Mouse (Mus musculus) megakaryocyte, embryonic 14.5 days (primary cell): ENCODE measurements around the gene Ptpra. TPM values are rescaled to one million over a fixed set of nuclear protein-coding genes. Genes with fewer than 3 reads are reported as not detected.
"Not testable (repeated sequence)": the region's sequence is repeated elsewhere in the genome, so short reads cannot be mapped to it uniquely, and the experiment has no call there.

Experiments used
- H3K27me3 ChIP-seq: replicated peaks from 2 replicates; pipeline ENCODE3; 2012; ENCODE audit warnings: inconsistent platforms
- H3K36me3 ChIP-seq: replicated peaks from 2 replicates; pipeline ENCODE3; 2012; ENCODE audit warnings: low read length, inconsistent platforms, mixed read lengths
- H3K4me1 ChIP-seq: 2 replicates; pipeline ENCODE4 v1.6.1; 2012; ENCODE audit warnings: inconsistent platforms
- H3K4me3 ChIP-seq: replicated peaks from 2 replicates; pipeline ENCODE3; 2012; ENCODE audit warnings: moderate library complexity, mild to moderate bottlenecking, inconsistent platforms
- H3K9me3 ChIP-seq: 2 replicates; pipeline ENCODE4 v1.6.1; 2012; ENCODE audit warnings: inconsistent platforms
- FLI1 ChIP-seq: IDR thresholded peaks from 2 replicates; pipeline ENCODE4 v1.6.1; 2012; ENCODE audit warnings: low read length, inconsistent platforms, mixed read lengths
- GATA1 ChIP-seq: IDR thresholded peaks from 3 replicates; pipeline ENCODE4 v1.6.1; 2012; ENCODE audit warnings: mixed read lengths, low read length, inconsistent platforms, borderline replicate concordance
- polyA plus RNA-seq: library from polyadenylated mRNA; stranded (reverse); fragments of >175 nt; gene quantifications from 2 replicates; pipeline ENCODE4 v1.2.3, GENCODE M21; 2012; ENCODE audit warnings: low replicate concordance; ENCODE audit not compliant: insufficient read depth

Gene Ptpra
- polyA plus RNA-seq, 1 experiment = 14.1 TPM

GRCm38 (mm10) chr2:130521927-130522326 lies 71.8 kb downstream of the Ptpra start:
- H3K27me3 ChIP-seq = no peaks in the 10 kb centered on the region
- H3K36me3 ChIP-seq = peaks cover 92% of the 10 kb centered on the region
- peaks cover 60% of the 10 kb centered on the region for H3K4me1 ChIP-seq
- no peaks in the 10 kb centered on the region for H3K9me3 ChIP-seq
- no peak for TF ChIP-seq FLI1
- no peak for TF ChIP-seq GATA1
- H3K4me3 ChIP-seq = no peak overlapping the region

DNA sequence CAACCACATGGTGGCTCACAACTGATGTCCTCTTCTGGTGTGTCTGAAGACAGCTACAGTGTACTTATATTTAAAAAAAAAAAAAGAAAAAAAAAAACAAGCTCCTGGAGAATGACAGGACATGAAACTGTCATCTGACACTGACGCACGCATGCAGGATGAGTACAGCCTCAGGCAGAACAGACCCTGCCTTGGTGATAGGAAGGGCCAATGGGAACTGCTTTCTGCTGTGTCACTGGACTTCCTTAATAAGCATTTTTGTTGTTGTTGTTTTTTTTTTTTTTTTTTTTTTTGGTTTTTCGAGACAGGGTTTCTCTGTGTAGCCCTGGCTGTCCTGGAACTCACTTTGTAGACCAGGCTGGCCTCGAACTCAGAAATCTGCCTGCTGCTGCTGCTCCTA lies 75.4 kb downstream of the Ptpra start:
- peaks cover 51% of the 10 kb centered on the region for H3K4me1 ChIP-seq
- peaks cover 87% of the 10 kb centered on the region for H3K36me3 ChIP-seq
- H3K4me3 ChIP-seq, H3K27me3 ChIP-seq, H3K9me3 ChIP-seq: not testable (repeated sequence)

DNA sequence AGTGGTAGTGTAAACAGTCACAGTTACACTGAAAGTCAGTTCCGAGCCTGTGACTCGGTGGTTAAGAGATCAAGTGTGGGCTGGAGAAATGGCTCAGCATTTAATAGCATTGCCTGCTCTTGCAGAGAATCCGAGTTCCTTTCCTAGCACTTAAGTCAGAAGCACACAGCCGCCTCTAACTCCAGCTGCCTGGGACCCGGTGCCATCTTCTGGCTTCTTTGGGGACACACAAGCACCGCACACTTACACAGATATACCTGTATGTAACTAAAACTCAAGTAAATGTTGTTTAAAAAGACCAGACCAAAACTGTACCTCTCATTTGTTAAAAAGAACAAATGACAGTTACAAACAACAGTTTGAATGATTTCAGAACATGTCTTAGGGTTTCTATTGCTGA lies 78.4 kb downstream of the Ptpra start:
- peaks cover 84% of the 10 kb centered on the region for H3K36me3 ChIP-seq
- no peaks in the 10 kb centered on the region for H3K9me3 ChIP-seq
- no peaks in the 10 kb centered on the region for H3K27me3 ChIP-seq
- peaks cover 52% of the 10 kb centered on the region for H3K4me1 ChIP-seq
- TF ChIP-seq GATA1 = no peak
- no peak overlapping the region for H3K4me3 ChIP-seq

DNA sequence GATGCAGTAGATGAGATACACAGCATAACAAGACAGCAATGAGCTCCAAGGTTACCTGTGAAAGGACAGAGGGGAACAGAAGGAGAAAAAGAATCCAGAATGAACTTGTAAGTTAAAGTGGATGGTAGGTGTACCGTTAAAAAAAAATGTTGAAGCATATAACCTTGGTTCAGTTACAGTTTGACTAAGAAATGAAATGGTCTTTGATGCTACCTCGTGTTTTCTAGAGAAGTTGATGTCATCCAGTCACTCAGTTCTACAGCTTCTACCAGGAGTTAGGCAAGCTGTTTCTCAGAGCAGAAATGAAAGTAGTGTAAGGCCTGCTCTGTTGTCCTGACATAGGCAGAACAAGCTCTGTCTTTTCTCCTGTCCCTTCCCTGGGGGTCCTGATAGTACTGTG lies 79.2 kb downstream of the Ptpra start:
- Histone ChIP-seq H3K4me3 (no peak overlapping the region), H3K36me3 (peaks cover 84% of the 10 kb centered on the region), H3K27me3 (no peaks in the 10 kb centered on the region), H3K4me1 (peaks cover 52% of the 10 kb centered on the region), H3K9me3 (no peaks in the 10 kb centered on the region)
- TF ChIP-seq FLI1 (no peak), GATA1 (no peak)

DNA sequence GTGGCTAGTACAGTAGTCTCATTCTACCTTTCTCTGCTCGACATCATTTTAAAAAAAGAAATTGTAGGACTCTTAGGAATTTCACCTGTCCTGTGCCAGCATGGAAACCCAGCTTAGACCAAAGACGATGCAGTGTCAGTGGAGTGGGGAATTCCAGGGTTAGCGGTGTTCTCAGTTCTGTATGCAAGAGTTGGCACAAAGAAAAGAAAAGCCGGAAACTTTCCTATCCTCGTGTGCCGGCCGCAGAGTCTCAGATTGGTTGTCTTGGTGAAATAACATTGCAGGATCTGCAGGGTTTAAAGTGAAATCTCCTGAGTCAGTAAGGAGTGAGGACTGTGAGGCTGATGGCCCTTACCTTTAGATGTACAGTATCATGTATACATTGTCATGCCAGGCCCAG lies 79.8 kb downstream of the Ptpra start:
- H3K36me3 ChIP-seq = peaks cover 84% of the 10 kb centered on the region
- H3K4me3 ChIP-seq = no peak overlapping the region
- no peaks in the 10 kb centered on the region for H3K9me3 ChIP-seq
- TF ChIP-seq FLI1 (no peak), GATA1 (no peak)
- peaks cover 45% of the 10 kb centered on the region for H3K4me1 ChIP-seq
- no peaks in the 10 kb centered on the region for H3K27me3 ChIP-seq

DNA sequence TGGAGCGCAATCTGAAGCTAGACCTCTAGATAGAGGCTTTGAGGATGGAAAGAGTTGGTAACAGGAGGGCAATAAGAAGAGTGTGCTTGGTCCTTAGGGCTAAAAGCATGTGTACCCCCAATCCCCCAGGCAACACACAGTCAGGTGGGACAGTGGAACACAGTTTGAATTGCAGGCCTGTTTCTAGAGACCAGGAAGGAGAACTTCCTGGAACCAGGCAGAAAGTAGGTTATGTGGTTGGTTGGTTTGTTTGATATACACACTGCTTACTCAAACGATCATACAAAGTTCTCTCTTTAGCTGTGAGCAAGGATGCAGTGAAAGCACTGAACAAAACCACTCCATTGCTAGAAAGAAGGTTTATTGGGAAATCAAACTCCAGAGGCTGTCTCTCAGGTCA lies 82.1 kb downstream of the Ptpra start:
- Histone ChIP-seq H3K4me1 (peaks cover 26% of the 10 kb centered on the region), H3K4me3 (no peak overlapping the region), H3K36me3 (peaks cover 90% of the 10 kb centered on the region), H3K9me3 (no peaks in the 10 kb centered on the region), H3K27me3 (no peaks in the 10 kb centered on the region)
- TF ChIP-seq FLI1 = no peak
- no peak for TF ChIP-seq GATA1

DNA sequence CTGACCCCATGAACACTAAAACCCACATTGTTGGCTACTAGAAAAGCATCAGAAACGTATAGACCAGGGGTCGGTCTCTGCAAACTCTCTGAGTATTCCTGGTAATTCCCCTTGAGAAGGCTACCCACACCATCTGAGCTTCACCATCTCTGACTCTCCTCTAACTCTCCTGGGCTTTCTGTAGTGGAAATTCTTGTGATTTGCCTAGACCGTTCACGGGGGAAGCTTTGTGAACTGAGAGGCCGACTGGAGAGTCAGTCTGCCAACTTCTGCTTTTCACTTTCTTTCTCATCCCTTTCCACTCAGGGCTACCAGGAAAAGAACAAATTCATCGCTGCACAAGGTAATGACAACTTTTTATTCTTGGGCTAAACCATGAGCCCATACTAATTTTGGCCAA lies 84.9 kb downstream of the Ptpra start:
- H3K4me3 ChIP-seq = no peak overlapping the region
- peaks cover 95% of the 10 kb centered on the region for H3K36me3 ChIP-seq
- peaks cover 26% of the 10 kb centered on the region for H3K4me1 ChIP-seq

GRCm38 (mm10) chr2:130536890-130537289 lies 86.8 kb downstream of the Ptpra start:
- no peak overlapping the region for H3K4me3 ChIP-seq
- no peak for TF ChIP-seq GATA1
- no peak for TF ChIP-seq FLI1

More for the DNA sequence above, 84.9 kb downstream of the Ptpra start:
- Histone ChIP-seq H3K9me3 (peaks cover 11% of the 10 kb centered on the region), H3K27me3 (no peaks in the 10 kb centered on the region)
- TF ChIP-seq GATA1 = no peak
- no peak for TF ChIP-seq FLI1

DNA sequence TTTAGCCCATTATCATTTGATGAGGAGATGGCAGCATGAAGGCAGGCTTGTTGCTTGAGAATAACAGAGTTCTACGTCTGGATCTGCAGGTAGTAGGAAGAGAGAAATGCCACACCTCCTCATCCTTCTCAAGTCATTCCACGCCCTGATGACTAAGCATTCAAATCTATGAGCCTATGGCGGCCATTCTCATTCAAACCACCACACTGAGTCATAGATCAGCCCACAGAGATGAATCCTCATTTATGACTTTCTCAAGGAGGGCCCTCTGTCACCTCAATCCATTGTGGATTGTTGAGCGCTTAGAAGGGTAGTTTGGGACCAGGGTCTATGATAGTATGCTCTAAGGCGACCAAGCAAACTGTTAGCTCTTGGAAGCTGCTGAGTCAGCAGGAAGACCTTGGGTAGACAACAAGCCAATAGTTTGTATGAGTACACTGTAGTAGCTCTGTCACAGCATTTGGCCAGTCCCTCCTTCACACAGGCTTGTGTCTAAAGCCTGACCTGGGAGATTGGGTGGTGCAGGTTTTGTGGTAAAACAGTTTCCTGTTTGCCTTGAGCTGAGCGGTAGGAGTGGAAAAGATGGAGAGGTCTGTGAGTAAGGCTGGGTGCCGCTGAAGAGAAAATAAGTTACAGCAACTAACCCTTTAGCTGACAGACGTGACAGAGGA lies 88.9 kb downstream of the Ptpra start:
- H3K36me3 ChIP-seq = peaks cover 99% of the 10 kb centered on the region
- H3K4me3 ChIP-seq = no peak overlapping the region
- H3K9me3 ChIP-seq = peaks cover 11% of the 10 kb centered on the region
- H3K27me3 ChIP-seq = no peaks in the 10 kb centered on the region
- peaks cover 28% of the 10 kb centered on the region for H3K4me1 ChIP-seq
- TF ChIP-seq GATA1 (no peak), FLI1 (no peak)

More at GRCm38 (mm10) chr2:130536890-130537289, 86.8 kb downstream of the Ptpra start:
- Histone ChIP-seq H3K9me3 (peaks cover 11% of the 10 kb centered on the region), H3K27me3 (no peaks in the 10 kb centered on the region), H3K36me3 (peaks cover 95% of the 10 kb centered on the region), H3K4me1 (peaks cover 35% of the 10 kb centered on the region)

GRCm38 (mm10) chr2:130540266-130540665 lies 90.2 kb downstream of the Ptpra start:
- Histone ChIP-seq H3K4me1 (peaks cover 28% of the 10 kb centered on the region), H3K36me3 (peaks cover 99% of the 10 kb centered on the region), H3K9me3 (peaks cover 11% of the 10 kb centered on the region), H3K4me3 (no peak overlapping the region), H3K27me3 (no peaks in the 10 kb centered on the region)
- no peak for TF ChIP-seq FLI1
- TF ChIP-seq GATA1 = no peak

DNA sequence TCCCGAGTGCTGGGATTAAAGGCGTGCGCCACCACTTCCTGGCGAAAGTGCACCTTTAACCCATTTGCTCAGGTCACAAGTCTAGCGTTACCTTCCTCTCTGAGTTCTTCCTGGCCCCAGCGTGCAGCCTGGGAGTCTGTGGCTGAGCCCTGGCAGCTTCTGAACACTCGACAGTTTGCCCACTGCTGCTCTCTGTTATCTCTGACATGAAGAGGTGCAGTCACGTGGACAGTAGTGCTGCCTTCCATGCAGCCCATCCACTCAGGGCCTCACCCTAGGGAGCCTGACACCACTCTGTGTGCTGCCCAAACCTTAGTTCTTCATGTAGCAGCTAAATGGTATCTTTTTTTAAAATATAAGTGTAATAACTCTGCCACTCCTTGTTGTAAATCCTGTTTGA lies 96.9 kb downstream of the Ptpra start:
- Histone ChIP-seq H3K4me3 (no peak overlapping the region), H3K36me3 (peaks cover 99% of the 10 kb centered on the region), H3K4me1 (no peaks in the 10 kb centered on the region; the same call in 1 of the 2 replicates), H3K27me3 (no peaks in the 10 kb centered on the region), H3K9me3 (no peaks in the 10 kb centered on the region)
- TF ChIP-seq GATA1 (no peak), FLI1 (no peak)
